Comparison of ENCODE assay signal across 7 mouse cellular contexts in the genomic region with DNA sequence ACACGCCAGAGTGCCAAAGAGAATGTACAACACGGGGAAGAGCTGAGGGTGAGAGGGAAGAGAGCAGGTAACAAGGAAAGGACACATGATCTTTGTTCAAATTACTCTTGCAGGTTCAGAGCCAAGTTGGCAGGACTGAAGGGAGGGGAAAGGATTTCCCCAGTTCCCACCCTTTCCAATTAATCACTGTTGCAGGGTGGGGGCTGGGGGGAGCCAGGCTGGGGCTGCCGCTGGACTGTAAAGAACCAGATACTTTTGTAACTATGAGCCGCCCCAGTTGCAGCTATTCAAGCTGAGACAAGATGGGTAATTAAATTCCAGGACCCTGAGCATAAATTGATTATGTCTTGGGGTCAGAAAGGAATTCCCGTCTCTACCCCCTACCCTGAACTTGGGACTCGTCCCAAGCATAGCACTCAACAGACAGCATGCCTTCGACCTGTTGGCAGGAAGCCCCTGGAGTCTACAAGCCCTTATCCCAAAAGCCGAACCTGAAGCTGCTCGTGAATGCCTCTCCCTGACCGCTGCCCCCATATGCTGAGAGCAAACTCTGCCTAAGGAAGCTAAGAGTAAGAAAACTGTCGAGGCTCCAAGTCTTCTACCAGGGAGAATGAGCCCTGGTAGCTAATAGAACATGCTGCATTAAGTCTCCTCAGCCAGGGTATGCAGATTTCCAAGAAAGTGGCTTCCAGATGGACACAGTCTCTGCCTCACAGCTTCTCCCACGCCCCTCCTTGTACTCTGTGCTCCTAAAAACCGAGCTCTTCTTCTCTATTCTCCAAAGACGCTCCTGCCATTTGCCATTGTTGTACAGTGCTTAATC.
DNase-seq lines count a peak whose midpoint lies in the region; ATAC-seq and TF ChIP-seq lines count a peak whose summit lies in the region.

No protein-coding gene starts in this region.

- no peak overlapping the region for H3K27ac ChIP-seq in layer of hippocampus, adult 2 months
- peak overlapping the region; percentile 35 to 44 for H3K27ac ChIP-seq in heart, embryonic 14.5 days (replicated peaks in 1 of 2; ENCODE audit: control insufficient read depth in 1 of 2, insufficient read depth in 1 of 2, low read depth in 2 of 2, low read length in 2 of 2)

- peak; percentile 29; the same call in 1 of the 2 replicates for ATAC-seq in heart, embryonic 14.5 days (ENCODE audit: insufficient number of reproducible peaks, insufficient read depth, low FRiP score, low read depth)

- DNase-seq in layer of hippocampus, adult 2 months (ENCODE audit: low spot score in 2 of 2): peak; percentile 32 to 55
- no peak for DNase-seq in layer of hippocampus, postnatal 10 days (ENCODE audit: low spot score in 2 of 2)
- peak; percentile 6 to 27 for DNase-seq in kidney, postnatal 36 days
- DNase-seq in retina, postnatal 1 day: peak; percentile 21
- no peak for DNase-seq in frontal cortex, postnatal 25 days (ENCODE audit: low spot score in 2 of 2)
- DNase-seq in spleen, postnatal 14 days (ENCODE audit: low spot score in 2 of 2): no peak

- no peaks in the 10 kb centered on the region for H3K27me3 ChIP-seq in heart, embryonic 14.5 days (ENCODE audit: control insufficient read depth, insufficient read depth, low read length)

- TF ChIP-seq CTCF in layer of hippocampus, adult 2 months (conservative IDR thresholded peaks at IDR 0.05): no peak

- 45% methylated on average over 14 of the region's 14 CpGs for WGBS in heart, embryonic 14.5 days

- H3K4me1 ChIP-seq in heart, embryonic 14.5 days (ENCODE audit: control insufficient read depth in 2 of 2, insufficient read depth in 2 of 2, low read length in 2 of 2): peaks cover 19 to 42% of the 10 kb centered on the region in 2 experiments

- H3K4me3 ChIP-seq in layer of hippocampus, adult 2 months: no peak overlapping the region
- H3K4me3 ChIP-seq in heart, embryonic 14.5 days (ENCODE audit: control insufficient read depth in 1 of 2, insufficient read depth in 1 of 2, low read depth in 1 of 2, low read length in 2 of 2): no peak overlapping the region

- H3K4me2 ChIP-seq in heart, embryonic 14.5 days (ENCODE audit: low read length): no peak overlapping the region

- 0 out of 2 replicates have a peak overlapping the region, but pooled peaks have one; percentile 5 for H3K9ac ChIP-seq in heart, embryonic 14.5 days (ENCODE audit: low read length)

- H3K36me3 ChIP-seq in heart, embryonic 14.5 days (ENCODE audit: control insufficient read depth, insufficient read depth, low read length): no peaks in the 10 kb centered on the region

- H3K9me3 ChIP-seq in heart, embryonic 14.5 days (ENCODE audit: control insufficient read depth, low read length): no peaks in the 10 kb centered on the region

Comparison
In these comparisons a context has a peak if more than half of its experiments do, and no peak if none do; other contexts are left out.
1. DNase-seq: peak in layer of hippocampus, adult 2 months (2 of 2), kidney, postnatal 36 days (2 of 2) and retina, postnatal 1 day (single experiment); none in layer of hippocampus, postnatal 10 days (0 of 2), frontal cortex, postnatal 25 days (0 of 2) and spleen, postnatal 14 days (0 of 2).